Mouse (Mus musculus) forebrain, embryonic 15.5 days (tissue): ENCODE measurements around the gene Folr2. TPM values are rescaled to one million over a fixed set of nuclear protein-coding genes. Genes with fewer than 3 reads are reported as not detected.

Source experiments
- ATAC-seq: fragments of 200-750 bp; cut with Nextera tagmentation; replicated peaks from 2 replicates; pipeline ENCODE4 v1.8.0; 2017; ENCODE audit warnings: mild to moderate bottlenecking, moderate TSS enrichment, moderate library complexity
- H3K27ac ChIP-seq: fragments of 300-500 bp; sonication (generic); replicated peaks from 2 replicates; pipeline ENCODE4 v1.5.1; 2015; ENCODE audit warnings: mild to moderate bottlenecking, inconsistent platforms
- H3K27me3 ChIP-seq: fragments of 300-500 bp; sonication (generic); 2 replicates; pipeline ENCODE4 v1.6.1; 2015; ENCODE audit warnings: inconsistent platforms
- H3K36me3 ChIP-seq: fragments of 300-500 bp; sonication (generic); 2 replicates; pipeline ENCODE4 v1.6.1; 2015; ENCODE audit warnings: mild to moderate bottlenecking, inconsistent platforms
- H3K4me1 ChIP-seq: fragments of 300-500 bp; sonication (generic); 2 replicates; pipeline ENCODE4 v1.6.1; 2015; ENCODE audit warnings: inconsistent platforms
- H3K4me2 ChIP-seq: fragments of 300-500 bp; sonication (generic); replicated peaks from 2 replicates; pipeline ENCODE4 v1.6.1; 2015; ENCODE audit warnings: mild to moderate bottlenecking, inconsistent platforms
- H3K4me3 ChIP-seq: fragments of 300-500 bp; sonication (generic); 2 replicates; pipeline ENCODE4 v1.5.1; 2015; ENCODE audit warnings: mild to moderate bottlenecking, inconsistent platforms
- H3K9ac ChIP-seq: fragments of 300-500 bp; sonication (generic); replicated peaks from 2 replicates; pipeline ENCODE4 v1.6.1; 2015; ENCODE audit warnings: mild to moderate bottlenecking, inconsistent platforms
- H3K9me3 ChIP-seq: fragments of 300-500 bp; sonication (generic); 2 replicates; pipeline ENCODE4 v1.6.1; 2016; ENCODE audit warnings: inconsistent platforms
- WGBS: fragments of 180-500 bp; shearing (Covaris S2); methylation state at CpG from one replicate; pipeline ENCODE4 v1.1.7; 2015; ENCODE audit warnings: mixed read lengths; 5-methylcytosine and 5-hydroxymethylcytosine counted together
- polyA plus RNA-seq: library from polyadenylated mRNA; unstranded; fragments of >200 nt; fragmentation: Nextera tagmentation; extraction: Ambion mirVana; gene quantifications from 2 replicates; pipeline ENCODE4 v1.2.1, GENCODE M21; 2015

The Folr2 gene
- polyA plus RNA-seq, 1 experiment from 2014 or later: 1.2 TPM

GRCm38 (mm10) chr7:101834903-101835302, 22.1 kb downstream of the Folr2 start:
- H3K36me3 ChIP-seq: peaks cover 15% of the 10 kb centered on the region; the same call in 1 of the 2 replicates

GRCm38 (mm10) chr7:101833916-101834584, 22.9 kb downstream of the Folr2 start:
- Histone ChIP-seq H3K4me3 (no peak overlapping the region), H3K4me2 (0 out of 2 replicates have a peak overlapping the region, but pooled peaks have one; percentile 3), H3K27me3 (no peaks in the 10 kb centered on the region), H3K9ac (no peak overlapping the region), H3K27ac (peak overlapping the region; percentile 81), H3K9me3 (no peaks in the 10 kb centered on the region), H3K36me3 (peaks cover 15% of the 10 kb centered on the region; the same call in 1 of the 2 replicates), H3K4me1 (peaks cover 54% of the 10 kb centered on the region)
- peak; percentile 53 for ATAC-seq
- WGBS: 28% methylated on average over 3 of the region's 3 CpGs

More at GRCm38 (mm10) chr7:101834903-101835302, 22.1 kb downstream of the Folr2 start:
- Histone ChIP-seq H3K9ac (no peak overlapping the region), H3K4me1 (peaks cover 54% of the 10 kb centered on the region), H3K4me3 (no peak overlapping the region), H3K27me3 (no peaks in the 10 kb centered on the region), H3K27ac (peak overlapping the region; percentile 81), H3K4me2 (peak overlapping the region; percentile 3; the same call in 1 of the 2 replicates), H3K9me3 (no peaks in the 10 kb centered on the region)
- WGBS: 42% methylated on average over 3 of the region's 3 CpGs
- ATAC-seq: no peak

- peaks cover 51% of the 10 kb centered on the region for H3K4me1 ChIP-seq
- ATAC-seq: no peak
These were observed 23.6 kb downstream of the Folr2 start for GRCm38 (mm10) chr7:101833352-101833751.

GRCm38 (mm10) chr7:101832372-101832771, 24.6 kb downstream of the Folr2 start:
- H3K36me3 ChIP-seq: peaks cover 23% of the 10 kb centered on the region
- 95% methylated on average over 4 of the region's 4 CpGs for WGBS
- H3K4me2 ChIP-seq: no peak overlapping the region
- ATAC-seq: no peak
- no peaks in the 10 kb centered on the region for H3K27me3 ChIP-seq
- H3K9me3 ChIP-seq: no peaks in the 10 kb centered on the region
- H3K4me3 ChIP-seq: no peak overlapping the region
- peaks cover 41% of the 10 kb centered on the region for H3K4me1 ChIP-seq
- H3K9ac ChIP-seq: no peak overlapping the region
- no peak overlapping the region for H3K27ac ChIP-seq

More at GRCm38 (mm10) chr7:101833352-101833751, 23.6 kb downstream of the Folr2 start:
- peaks cover 17% of the 10 kb centered on the region for H3K36me3 ChIP-seq
- no peaks in the 10 kb centered on the region for H3K9me3 ChIP-seq
- WGBS: 64% methylated on average over 5 of the region's 5 CpGs
- H3K9ac ChIP-seq: no peak overlapping the region
- H3K4me3 ChIP-seq: no peak overlapping the region
- no peak overlapping the region for H3K4me2 ChIP-seq
- H3K27me3 ChIP-seq: no peaks in the 10 kb centered on the region
- H3K27ac ChIP-seq: peak overlapping the region; percentile 81

DNA sequence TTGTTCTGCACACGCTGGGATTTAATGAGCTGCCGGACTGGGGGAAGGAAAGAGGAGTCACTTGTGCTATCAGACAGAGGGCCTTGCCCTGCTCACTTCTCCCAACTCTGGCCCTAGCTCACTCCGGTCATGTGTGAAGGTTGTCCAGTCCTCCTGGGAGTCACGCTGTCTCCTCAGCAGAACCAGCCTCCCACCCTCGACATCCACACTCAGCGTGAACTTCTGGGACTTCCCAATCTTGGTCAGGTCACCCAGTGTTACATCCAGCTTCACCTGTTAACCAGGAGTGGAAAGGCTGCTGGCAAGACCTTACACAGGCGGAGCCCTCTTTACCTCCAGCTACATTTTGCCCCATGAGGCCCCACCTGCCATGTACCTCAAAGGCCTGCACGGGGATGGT, 25.6 kb downstream of the Folr2 start:
- H3K9me3 ChIP-seq: no peaks in the 10 kb centered on the region
- H3K4me2 ChIP-seq: no peak overlapping the region
- no peak for ATAC-seq
- no peaks in the 10 kb centered on the region for H3K27me3 ChIP-seq
- H3K4me3 ChIP-seq: no peak overlapping the region
- peaks cover 32% of the 10 kb centered on the region for H3K4me1 ChIP-seq
- 94% methylated on average over 8 of the region's 8 CpGs for WGBS
- no peak overlapping the region for H3K27ac ChIP-seq
- no peak overlapping the region for H3K9ac ChIP-seq
- H3K36me3 ChIP-seq: peaks cover 26% of the 10 kb centered on the region

GRCm38 (mm10) chr7:101830373-101830772, 26.6 kb downstream of the Folr2 start:
- Histone ChIP-seq H3K4me1 (peaks cover 24% of the 10 kb centered on the region), H3K9ac (no peak overlapping the region), H3K9me3 (no peaks in the 10 kb centered on the region), H3K4me2 (no peak overlapping the region), H3K27me3 (no peaks in the 10 kb centered on the region), H3K27ac (no peak overlapping the region), H3K36me3 (peaks cover 26% of the 10 kb centered on the region), H3K4me3 (no peak overlapping the region)
- ATAC-seq: no peak
- WGBS: 100% methylated on average over 3 of the region's 3 CpGs

GRCm38 (mm10) chr7:101823758-101824630, 33.0 kb downstream of the Folr2 start:
- peaks cover 11% of the 10 kb centered on the region; the same call in 1 of the 2 replicates for H3K36me3 ChIP-seq
- H3K4me2 ChIP-seq: no peak overlapping the region
- peaks cover 34% of the 10 kb centered on the region for H3K27me3 ChIP-seq
- no peak overlapping the region for H3K27ac ChIP-seq
- H3K4me1 ChIP-seq: peaks cover 17% of the 10 kb centered on the region
- 76% methylated on average over 18 of the region's 18 CpGs for WGBS
- no peak overlapping the region for H3K4me3 ChIP-seq
- 0 out of 2 replicates have a peak, but pooled peaks have one; percentile 11 for ATAC-seq
- no peak overlapping the region for H3K9ac ChIP-seq
- H3K9me3 ChIP-seq: no peaks in the 10 kb centered on the region

- 32% methylated on average over 32 of the region's 32 CpGs for WGBS
- Histone ChIP-seq H3K9ac (no peak overlapping the region), H3K4me2 (no peak overlapping the region), H3K27ac (no peak overlapping the region), H3K9me3 (no peaks in the 10 kb centered on the region), H3K4me1 (peaks cover 24% of the 10 kb centered on the region), H3K4me3 (no peak overlapping the region), H3K36me3 (peaks cover 7% of the 10 kb centered on the region; the same call in 1 of the 2 replicates), H3K27me3 (peaks cover 43% of the 10 kb centered on the region)
- 0 out of 2 replicates have a peak, but pooled peaks have one; percentile 14 for ATAC-seq
These were observed 33.9 kb downstream of the Folr2 start for GRCm38 (mm10) chr7:101822836-101823757.

GRCm38 (mm10) chr7:101821571-101822501, 35.2 kb downstream of the Folr2 start:
- H3K27ac ChIP-seq: no peak overlapping the region
- H3K4me2 ChIP-seq: peak overlapping the region; percentile 63
- H3K36me3 ChIP-seq: 0 out of 2 replicates have a peak, but pooled peaks cover 3% of the 10 kb centered on the region
- peak overlapping the region; percentile 38; the same call in 1 of the 2 replicates for H3K9ac ChIP-seq
- under 1% methylated on average over 71 of the region's 71 CpGs for WGBS
- peak; percentile 63 for ATAC-seq
- H3K4me1 ChIP-seq: peaks cover 28% of the 10 kb centered on the region
- H3K27me3 ChIP-seq: peaks cover 55% of the 10 kb centered on the region
- H3K9me3 ChIP-seq: no peaks in the 10 kb centered on the region
- peak overlapping the region; percentile 34 for H3K4me3 ChIP-seq

- no peak overlapping the region for H3K27ac ChIP-seq
- no peaks in the 10 kb centered on the region for H3K36me3 ChIP-seq
- H3K4me2 ChIP-seq: peak overlapping the region; percentile 63
- no peaks in the 10 kb centered on the region for H3K9me3 ChIP-seq
- peaks cover 28% of the 10 kb centered on the region for H3K4me1 ChIP-seq
- H3K9ac ChIP-seq: no peak overlapping the region
- peak overlapping the region; percentile 34 for H3K4me3 ChIP-seq
- ATAC-seq: no peak
- WGBS: 3% methylated on average over 35 of the region's 35 CpGs
- H3K27me3 ChIP-seq: peaks cover 64% of the 10 kb centered on the region
These were observed 36.5 kb downstream of the Folr2 start for GRCm38 (mm10) chr7:101820295-101821030.
